Mouse (Mus musculus) hindbrain, embryonic 15.5 days (tissue): ENCODE results near the gene Slc22a17. TPM values are rescaled to one million over a fixed set of nuclear protein-coding genes. Genes with fewer than 3 reads are reported as not detected.

Source experiments
- ATAC-seq: fragments of 200-750 bp; cut with Nextera tagmentation; 2 replicates; pipeline ENCODE4 v1.8.0; 2017; ENCODE audit warnings: low read depth, moderate number of reproducible peaks, moderate TSS enrichment; ENCODE audit not compliant: low FRiP score
- H3K27ac ChIP-seq: fragments of 300-500 bp; sonication (generic); replicated peaks from 2 replicates; pipeline ENCODE4 v1.5.1; 2015; ENCODE audit warnings: mild to moderate bottlenecking, inconsistent platforms
- H3K27me3 ChIP-seq: fragments of 300-500 bp; sonication (generic); 2 replicates; pipeline ENCODE4 v1.6.1; 2015; ENCODE audit warnings: control low read depth, inconsistent platforms
- H3K36me3 ChIP-seq: fragments of 300-500 bp; sonication (generic); 2 replicates; pipeline ENCODE4 v1.6.1; 2015; ENCODE audit warnings: control low read depth, inconsistent platforms
- H3K4me1 ChIP-seq: fragments of 300-500 bp; sonication (generic); replicated peaks from 2 replicates; pipeline ENCODE4 v1.6.1; 2015; ENCODE audit warnings: control low read depth, inconsistent platforms
- H3K4me2 ChIP-seq: fragments of 300-500 bp; sonication (generic); 2 replicates; pipeline ENCODE4 v1.6.1; 2015; ENCODE audit warnings: moderate library complexity, mild to moderate bottlenecking, inconsistent platforms
- H3K4me3 ChIP-seq: fragments of 300-500 bp; sonication (generic); 2 replicates; pipeline ENCODE4 v1.5.1; 2015; ENCODE audit warnings: mild to moderate bottlenecking, inconsistent platforms
- H3K9ac ChIP-seq: fragments of 300-500 bp; sonication (generic); 2 replicates; pipeline ENCODE4 v1.6.1; 2015; ENCODE audit warnings: inconsistent platforms
- H3K9me3 ChIP-seq: fragments of 300-500 bp; sonication (generic); 2 replicates; pipeline ENCODE4 v1.6.1; 2016; ENCODE audit warnings: control low read depth, inconsistent platforms
- WGBS: fragments of 180-500 bp; shearing (Covaris S2); methylation state at CpG from one replicate; pipeline ENCODE4 v1.1.7; 2015; 5-methylcytosine and 5-hydroxymethylcytosine counted together
- polyA plus RNA-seq: library from polyadenylated mRNA; unstranded; fragments of >200 nt; fragmentation: Nextera tagmentation; extraction: Ambion mirVana; gene quantifications from 2 replicates; pipeline ENCODE4 v1.2.1, GENCODE M21; 2015

Slc22a17 gene
- polyA plus RNA-seq, 1 experiment from 2014 or later = 277 TPM

DNA sequence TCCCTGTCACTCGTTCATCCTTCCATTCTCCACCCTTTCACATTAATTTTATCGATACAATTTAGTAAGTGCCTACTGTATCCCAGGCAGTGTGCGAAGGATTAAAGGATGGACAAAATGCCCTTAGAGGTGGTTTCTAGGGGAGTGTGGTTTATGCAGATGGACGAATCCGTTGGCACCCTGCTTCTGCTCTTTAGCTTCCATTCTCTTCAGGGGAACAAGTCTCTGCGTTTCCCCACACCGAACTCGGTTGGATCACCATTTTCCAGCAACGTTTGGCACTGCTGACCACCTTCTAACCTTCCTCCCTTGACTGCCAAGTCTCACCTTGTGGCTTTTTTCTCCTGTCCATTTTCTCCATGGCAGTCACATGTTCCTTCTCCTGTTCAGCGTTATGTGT lies 411 bp upstream of the Slc22a17 start:
- H3K4me3 ChIP-seq = peak overlapping the region; percentile 93
- H3K4me1 ChIP-seq = peaks cover 40% of the 10 kb centered on the region
- H3K9me3 ChIP-seq = no peaks in the 10 kb centered on the region
- no peak; the same call in 1 of the 2 replicates for ATAC-seq
- no peaks in the 10 kb centered on the region for H3K27me3 ChIP-seq
- peak overlapping the region; percentile 89 for H3K4me2 ChIP-seq
- H3K27ac ChIP-seq = peak overlapping the region; percentile 96
- 9% methylated on average over 10 of the region's 10 CpGs for WGBS
- peaks cover 10% of the 10 kb centered on the region for H3K36me3 ChIP-seq
- peak overlapping the region; percentile 98 for H3K9ac ChIP-seq

DNA sequence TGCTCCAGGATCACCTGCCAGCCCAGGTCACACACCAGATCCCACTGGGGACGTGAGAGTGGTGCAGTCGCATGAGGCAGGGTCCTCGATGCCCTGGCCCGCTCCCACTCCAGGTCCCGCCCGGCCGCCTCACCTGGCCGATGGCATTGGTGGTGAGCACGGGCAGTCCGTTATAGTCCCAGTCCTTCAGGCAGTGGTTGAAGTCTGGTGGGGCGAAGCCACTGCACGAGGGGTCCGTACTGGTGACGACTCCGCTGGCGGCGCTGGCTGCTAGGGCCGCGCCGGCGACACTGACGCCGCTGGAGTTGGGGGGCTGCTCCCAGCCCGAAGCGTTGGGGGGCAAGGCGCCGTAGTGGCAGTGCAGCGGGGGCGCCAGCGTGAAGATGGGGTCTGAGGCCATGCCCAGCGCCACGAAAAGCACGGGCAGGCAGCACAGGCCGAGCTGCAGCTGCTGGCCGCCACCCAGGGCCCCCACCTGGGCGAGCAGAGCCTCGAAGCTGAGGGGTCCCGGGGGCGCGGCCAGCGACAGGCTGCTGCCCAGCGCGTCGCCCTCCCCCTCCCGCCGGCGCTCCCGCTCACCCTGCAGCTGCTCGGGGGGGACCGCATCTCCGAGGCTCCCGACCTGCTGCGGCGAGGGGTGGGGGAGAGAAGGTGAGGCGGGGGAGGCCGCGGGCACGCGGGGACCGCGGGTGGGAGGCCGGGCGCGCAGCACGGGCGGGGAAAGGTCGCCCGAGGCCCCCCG lies 652 bp downstream of the Slc22a17 start:
- H3K9ac ChIP-seq = peak overlapping the region; percentile 98
- peaks cover 45% of the 10 kb centered on the region for H3K4me1 ChIP-seq
- H3K27me3 ChIP-seq = no peaks in the 10 kb centered on the region
- peak overlapping the region; percentile 93 for H3K4me3 ChIP-seq
- peak overlapping the region; percentile 96 for H3K27ac ChIP-seq
- H3K4me2 ChIP-seq = peak overlapping the region; percentile 89
- H3K36me3 ChIP-seq = peaks cover 19% of the 10 kb centered on the region
- ATAC-seq = peak; percentile 62
- H3K9me3 ChIP-seq = no peaks in the 10 kb centered on the region
- 1% methylated on average over 62 of the region's 69 CpGs for WGBS

DNA sequence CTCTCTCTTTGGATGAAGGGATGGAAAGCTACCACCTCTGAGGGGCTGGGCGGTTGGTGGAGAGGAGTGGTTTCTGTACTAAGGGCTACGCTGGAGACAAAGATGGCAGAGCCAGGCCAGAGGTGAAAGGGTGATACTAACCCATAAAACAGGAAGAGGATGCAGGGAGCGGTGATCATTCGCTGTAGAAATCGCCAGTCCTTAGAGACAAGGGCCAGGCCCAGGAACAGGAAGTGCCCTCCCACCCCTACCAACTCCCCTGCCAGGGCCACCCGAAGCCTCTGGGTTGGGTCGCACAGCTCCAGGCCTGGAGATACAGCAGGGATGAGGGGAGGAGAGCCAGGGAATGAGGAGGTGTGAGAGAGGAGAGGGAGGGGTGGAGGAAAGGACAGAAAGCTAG lies 4.2 kb downstream of the Slc22a17 start:
- peaks cover 43% of the 10 kb centered on the region for H3K4me1 ChIP-seq
- no peak overlapping the region for H3K4me2 ChIP-seq
- H3K27me3 ChIP-seq = no peaks in the 10 kb centered on the region
- peaks cover 42% of the 10 kb centered on the region for H3K36me3 ChIP-seq
- H3K27ac ChIP-seq = no peak overlapping the region
- H3K4me3 ChIP-seq = no peak overlapping the region
- no peak for ATAC-seq
- H3K9me3 ChIP-seq = no peaks in the 10 kb centered on the region
- no peak overlapping the region for H3K9ac ChIP-seq
- WGBS = 87% methylated on average over 7 of the region's 7 CpGs

DNA sequence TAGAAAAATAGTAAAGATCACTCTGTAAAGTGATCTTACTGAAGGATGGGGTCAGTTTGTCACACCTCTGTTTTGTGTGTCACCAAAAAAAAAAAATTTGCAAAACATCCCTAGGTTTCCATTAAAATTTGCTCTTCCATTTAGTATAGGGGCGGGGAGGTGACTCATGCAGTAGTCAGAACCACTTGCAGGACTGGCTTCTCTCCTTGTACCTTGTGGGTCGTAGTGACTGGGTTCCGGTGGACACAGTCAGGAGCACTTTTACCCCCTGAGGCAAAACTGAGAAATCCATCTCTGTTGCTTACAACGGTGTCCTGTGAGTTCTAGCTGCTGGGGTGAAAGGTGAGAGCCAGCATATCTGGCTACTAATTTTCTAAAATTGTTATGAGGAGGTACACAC lies 9.3 kb downstream of the Slc22a17 start:
- Histone ChIP-seq H3K36me3 (peaks cover 41% of the 10 kb centered on the region), H3K27ac (no peak overlapping the region), H3K27me3 (no peaks in the 10 kb centered on the region), H3K4me2 (no peak overlapping the region), H3K4me1 (peaks cover 7% of the 10 kb centered on the region; the same call in 1 of the 2 replicates), H3K4me3 (no peak overlapping the region), H3K9ac (no peak overlapping the region), H3K9me3 (no peaks in the 10 kb centered on the region)
- ATAC-seq = no peak
- WGBS = 89% methylated on average over 4 of the region's 4 CpGs

DNA sequence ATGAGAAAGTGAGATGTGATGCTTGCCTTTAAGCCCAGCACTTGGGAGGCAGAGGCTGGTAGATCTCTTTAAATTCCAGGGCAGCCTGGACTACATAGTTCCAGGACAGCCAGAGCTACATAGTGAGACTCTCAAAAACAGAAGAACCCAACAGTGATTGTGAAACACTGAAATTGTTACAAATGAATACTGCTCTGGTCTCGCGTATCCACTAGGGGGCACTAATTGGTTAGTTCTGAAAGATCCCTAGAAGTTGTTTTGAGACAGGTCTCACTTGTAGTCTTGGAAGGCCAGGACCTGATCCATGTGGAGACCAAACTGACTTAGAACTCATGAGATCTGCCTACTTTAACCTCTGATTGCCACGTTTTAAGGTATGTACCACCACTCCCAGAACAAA lies 12.5 kb downstream of the Slc22a17 start:
- peaks cover 13% of the 10 kb centered on the region for H3K4me1 ChIP-seq
- no peak overlapping the region for H3K9ac ChIP-seq
- peaks cover 42% of the 10 kb centered on the region for H3K36me3 ChIP-seq
- H3K4me2 ChIP-seq = no peak overlapping the region
- H3K9me3 ChIP-seq = no peaks in the 10 kb centered on the region
- ATAC-seq = peak; percentile 42
- peak overlapping the region; percentile 49; the same call in 1 of the 2 replicates for H3K27ac ChIP-seq
- no peaks in the 10 kb centered on the region for H3K27me3 ChIP-seq
- 0% methylated on average over 3 of the region's 3 CpGs for WGBS
- H3K4me3 ChIP-seq = no peak overlapping the region

GRCm38 (mm10) chr14:54897445-54897844 lies 15.5 kb downstream of the Slc22a17 start:
- no peaks in the 10 kb centered on the region for H3K27me3 ChIP-seq
- no peak for ATAC-seq
- 70% methylated on average over 2 of the region's 2 CpGs for WGBS

DNA sequence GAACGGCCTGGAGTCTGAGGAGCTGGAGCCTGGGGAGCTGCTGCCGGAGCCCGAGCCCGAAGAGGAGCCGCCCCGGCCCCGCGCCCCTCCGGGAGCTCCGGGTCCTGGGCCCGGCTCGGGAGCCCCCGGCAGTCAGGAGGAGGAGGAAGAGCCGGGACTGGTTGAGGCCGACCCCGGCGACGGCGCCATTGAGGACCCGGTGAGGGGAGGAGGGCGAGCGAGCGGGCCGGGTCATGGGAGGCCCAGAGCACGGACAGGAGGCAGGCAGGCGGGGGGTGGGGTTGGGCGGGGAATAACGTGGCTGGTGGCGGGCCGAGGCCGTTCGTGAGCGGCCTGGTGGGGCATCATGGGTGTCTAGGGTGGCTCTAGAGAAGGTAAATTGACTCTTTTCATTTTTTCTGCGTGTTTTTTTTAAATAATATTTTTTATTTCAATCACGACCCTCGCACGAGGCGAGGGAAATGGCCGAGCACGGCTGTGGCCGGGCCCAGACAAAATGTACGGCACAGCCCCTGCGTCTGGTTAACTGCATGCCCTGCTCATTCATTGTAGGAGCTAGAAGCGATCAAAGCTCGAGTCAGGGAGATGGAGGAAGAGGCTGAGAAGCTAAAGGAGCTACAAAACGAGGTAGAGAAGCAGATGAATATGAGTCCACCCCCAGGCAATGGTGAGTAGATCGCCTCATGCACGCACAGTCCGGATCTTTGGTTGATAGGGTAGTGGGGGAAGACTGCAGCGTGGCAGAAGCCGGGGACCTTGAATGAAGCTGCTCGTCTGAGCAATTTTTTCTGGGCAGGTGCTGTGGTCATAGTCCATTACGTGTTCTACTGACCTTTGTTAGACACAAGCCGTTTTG lies 18.4 kb downstream of the Slc22a17 start:
- Histone ChIP-seq H3K4me1 (peaks cover 20% of the 10 kb centered on the region), H3K9ac (peak overlapping the region; percentile 99), H3K4me2 (peak overlapping the region; percentile 63), H3K27me3 (no peaks in the 10 kb centered on the region), H3K36me3 (peaks cover 28% of the 10 kb centered on the region), H3K4me3 (peak overlapping the region; percentile 93), H3K9me3 (no peaks in the 10 kb centered on the region), H3K27ac (peak overlapping the region; percentile 97)
- WGBS = under 1% methylated on average over 54 of the region's 54 CpGs
- peak; percentile 39 for ATAC-seq

More at GRCm38 (mm10) chr14:54897445-54897844, 15.5 kb downstream of the Slc22a17 start:
- Histone ChIP-seq H3K36me3 (peaks cover 28% of the 10 kb centered on the region), H3K4me3 (no peak overlapping the region), H3K27ac (no peak overlapping the region), H3K4me2 (no peak overlapping the region), H3K9me3 (no peaks in the 10 kb centered on the region), H3K9ac (no peak overlapping the region), H3K4me1 (peaks cover 20% of the 10 kb centered on the region)

- peak overlapping the region; percentile 97 for H3K27ac ChIP-seq
- peak overlapping the region; percentile 99 for H3K9ac ChIP-seq
- H3K27me3 ChIP-seq = no peaks in the 10 kb centered on the region
- peak overlapping the region; percentile 93 for H3K4me3 ChIP-seq
- peaks cover 25% of the 10 kb centered on the region for H3K36me3 ChIP-seq
- H3K4me1 ChIP-seq = peaks cover 20% of the 10 kb centered on the region
- H3K9me3 ChIP-seq = no peaks in the 10 kb centered on the region
- H3K4me2 ChIP-seq = peak overlapping the region; percentile 52
- WGBS = under 1% methylated on average over 38 of the region's 38 CpGs
- ATAC-seq = peak; percentile 98
These were observed 19.2 kb downstream of the Slc22a17 start for GRCm38 (mm10) chr14:54893651-54894181.

DNA sequence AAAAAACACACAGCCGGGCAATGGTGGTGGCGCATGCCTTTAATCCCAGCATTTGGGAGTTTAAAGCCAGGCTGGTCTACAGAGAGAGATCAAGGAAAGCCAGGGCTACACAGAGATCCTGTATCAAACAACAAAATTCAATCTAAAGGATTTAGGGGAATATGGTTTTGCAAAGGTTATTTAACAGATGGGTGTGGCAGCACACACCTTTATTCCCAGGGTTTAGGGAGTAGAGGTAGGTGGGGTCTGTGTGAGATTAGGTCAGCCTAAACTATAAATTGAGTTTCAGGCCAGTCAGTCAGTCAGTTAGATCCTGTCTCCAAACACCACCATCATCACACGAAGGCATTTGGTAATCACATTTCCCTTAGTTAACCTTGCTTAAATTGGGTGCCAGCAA lies 20.7 kb downstream of the Slc22a17 start, which contains the start of gene Pabpn1:
Gene Pabpn1 (plus strand): TSS at position 301 of the 400 bp plus-strand sequence.
- peak within 1 kb of the TSS; percentile 89 for H3K27ac ChIP-seq
- H3K4me1 ChIP-seq = peaks cover 20% of the 10 kb centered on the region
- peak within 1 kb of the TSS; percentile 93 for H3K4me3 ChIP-seq
- WGBS = 97% methylated on average over 3 of the region's 3 CpGs
- H3K4me2 ChIP-seq = peak within 1 kb of the TSS; percentile 52
- H3K27me3 ChIP-seq = no peaks in the 10 kb centered on the region
- peak within 1 kb of the TSS; percentile 34 for H3K9ac ChIP-seq
- peaks cover 18% of the 10 kb centered on the region for H3K36me3 ChIP-seq
- no peak for ATAC-seq
- H3K9me3 ChIP-seq = no peaks in the 10 kb centered on the region

DNA sequence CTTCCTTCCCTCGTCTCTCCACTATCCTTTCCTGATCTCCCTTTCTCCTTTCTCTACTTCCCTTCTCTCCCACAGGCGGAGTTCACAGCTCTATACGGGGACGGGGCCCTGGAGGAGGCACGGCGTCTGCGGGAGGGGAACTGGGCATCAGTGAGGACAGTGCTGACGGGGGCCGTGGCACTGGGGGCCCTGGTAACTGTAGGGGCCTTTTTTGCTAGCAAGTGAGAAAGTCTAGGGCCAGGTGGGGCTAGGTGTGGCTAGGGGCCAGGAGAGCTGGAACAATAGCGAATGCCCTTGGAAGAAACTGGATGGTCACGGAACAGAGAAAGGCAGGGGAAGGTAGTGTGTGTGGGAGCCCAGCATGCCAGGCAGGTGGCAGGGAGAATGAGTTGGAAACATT lies 27.6 kb downstream of the Slc22a17 start:
- Histone ChIP-seq H3K9me3 (no peaks in the 10 kb centered on the region), H3K27ac (no peak overlapping the region), H3K4me1 (peaks cover 30% of the 10 kb centered on the region), H3K4me2 (peak overlapping the region; percentile 63; the same call in 1 of the 2 replicates), H3K27me3 (no peaks in the 10 kb centered on the region), H3K4me3 (0 out of 2 replicates have a peak overlapping the region, but pooled peaks have one; percentile 57), H3K36me3 (0 out of 2 replicates have a peak, but pooled peaks cover 5% of the 10 kb centered on the region), H3K9ac (peak overlapping the region; percentile 73)
- ATAC-seq = no peak
- WGBS = 89% methylated on average over 11 of the region's 11 CpGs

DNA sequence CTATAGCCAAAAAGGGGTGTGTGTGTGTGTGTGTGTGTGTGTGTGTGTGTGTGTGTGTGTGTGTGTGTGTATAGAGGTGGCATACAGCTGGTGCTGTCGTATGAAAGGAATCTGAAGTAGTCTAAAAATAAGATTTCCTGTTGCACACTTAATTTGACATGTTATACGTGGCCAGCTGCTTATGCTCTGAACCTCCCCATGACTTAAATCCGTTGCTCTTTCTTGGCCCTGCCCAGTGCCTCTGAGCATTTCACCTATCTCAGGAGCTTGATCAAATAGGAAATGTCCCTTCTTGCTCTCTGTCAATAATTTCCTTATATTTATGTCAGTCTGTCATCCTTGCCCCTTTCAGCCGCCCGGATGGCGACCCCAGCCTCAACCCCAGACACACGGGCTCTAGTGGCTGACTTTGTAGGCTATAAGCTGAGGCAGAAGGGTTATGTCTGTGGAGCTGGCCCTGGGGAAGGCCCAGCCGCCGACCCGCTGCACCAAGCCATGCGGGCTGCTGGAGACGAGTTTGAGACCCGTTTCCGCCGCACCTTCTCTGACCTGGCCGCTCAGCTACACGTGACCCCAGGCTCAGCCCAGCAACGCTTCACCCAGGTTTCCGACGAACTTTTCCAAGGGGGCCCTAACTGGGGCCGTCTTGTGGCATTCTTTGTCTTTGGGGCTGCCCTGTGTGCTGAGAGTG lies 28.8 kb downstream of the Slc22a17 start:
- 32% methylated on average over 21 of the region's 21 CpGs for WGBS
- Histone ChIP-seq H3K4me1 (peaks cover 30% of the 10 kb centered on the region), H3K27ac (peak overlapping the region; percentile 79), H3K4me3 (peak overlapping the region; percentile 57), H3K4me2 (peak overlapping the region; percentile 63), H3K27me3 (no peaks in the 10 kb centered on the region), H3K9me3 (no peaks in the 10 kb centered on the region), H3K9ac (peak overlapping the region; percentile 73), H3K36me3 (0 out of 2 replicates have a peak, but pooled peaks cover 5% of the 10 kb centered on the region)
- ATAC-seq = 0 out of 2 replicates have a peak, but pooled peaks have one; percentile 1
